Mouse (Mus musculus) cortical plate, adult 2 months (tissue): ENCODE measurements around the gene Snx12. TPM values are rescaled to one million over a fixed set of nuclear protein-coding genes. Genes with fewer than 3 reads are reported as not detected.

ENCODE experiments used
- H3K27ac ChIP-seq: fragments of 200-500 bp; 2 replicates; pipeline ENCODE4 v1.5.1; 2012; ENCODE audit warnings: low read length, control low read depth, inconsistent platforms; ENCODE audit not compliant: insufficient read depth
- H3K4me1 ChIP-seq: fragments of 200-500 bp; 2 replicates; pipeline ENCODE4 v1.6.1; 2011; ENCODE audit warnings: low read length; ENCODE audit not compliant: control insufficient read depth, insufficient read depth
- H3K4me3 ChIP-seq: fragments of 200-500 bp; 2 replicates; pipeline ENCODE4 v1.5.1; 2011; ENCODE audit warnings: mild to moderate bottlenecking, low read length, control low read depth; ENCODE audit not compliant: insufficient read depth
- CTCF ChIP-seq: fragments of 200-500 bp; IDR thresholded peaks from 2 replicates; pipeline ENCODE4 v1.5.1; 2011; ENCODE audit warnings: mild to moderate bottlenecking, control low read depth, low read length; ENCODE audit not compliant: insufficient read depth; ENCODE audit errors: extremely low read depth
- POLR2A ChIP-seq: fragments of 200-500 bp; IDR thresholded peaks from 2 replicates; pipeline ENCODE4 v1.6.1; 2011; ENCODE audit warnings: mild to moderate bottlenecking, low read length, control low read depth; ENCODE audit not compliant: insufficient read depth; ENCODE audit errors: extremely low read depth
- polyA plus RNA-seq: library from polyadenylated mRNA; depleted of rRNA; stranded (reverse); fragments of >200 nt; gene quantifications from 2 replicates; pipeline ENCODE4 v1.2.3, GENCODE M21; 2012; rRNA removed

Gene Snx12
- polyA plus RNA-seq, 1 experiment = 31.5 TPM

GRCm38 (mm10) chrX:101063503-101063902 lies 158.9 kb downstream of the Snx12 start:
- H3K4me1 ChIP-seq = no peaks in the 10 kb centered on the region
- no peak for TF ChIP-seq POLR2A
- no peak for TF ChIP-seq CTCF
- H3K27ac ChIP-seq = no peak overlapping the region
- no peak overlapping the region for H3K4me3 ChIP-seq

- no peak within 1 kb of the TSS for H3K27ac ChIP-seq
- no peak within 1 kb of the TSS for H3K4me3 ChIP-seq
- H3K4me1 ChIP-seq = no peaks in the 10 kb centered on the region
- TF ChIP-seq POLR2A = no peak
- no peak for TF ChIP-seq CTCF
These were observed 162.8 kb downstream of the Snx12 start, which contains the start of gene Tex11 for GRCm38 (mm10) chrX:101059541-101059940. Tex11 (minus strand) TSS chrX:101059667.

Other genes starting within 250 kb of the Snx12 start
- 0.08 and 0.17 TPM in 2 replicates for gene Tex11, start 162.9 kb downstream of the Snx12 start, polyA plus RNA-seq
- 8.6 and 9.3 TPM in 2 replicates for gene Slc7a3, start 136.5 kb downstream of the Snx12 start, polyA plus RNA-seq
- gene Foxo4, start 32.0 kb upstream of the Snx12 start, polyA plus RNA-seq = 11.9 and 12.3 TPM in 2 replicates
- not detected in 2 replicates for gene Gm614, start 41.4 kb upstream of the Snx12 start, polyA plus RNA-seq
- 2.4 TPM in 2 replicates for gene Il2rg, start 45.7 kb upstream of the Snx12 start, polyA plus RNA-seq
- not detected in 2 replicates for gene Gm20489, start 46.5 kb upstream of the Snx12 start, polyA plus RNA-seq
- gene Med12, start 51.5 kb upstream of the Snx12 start, polyA plus RNA-seq = 31.6 and 33.1 TPM in 2 replicates
- gene Nlgn3, start 76.6 kb upstream of the Snx12 start, polyA plus RNA-seq = 49.1 and 51.5 TPM in 2 replicates
- 24.2 and 34.6 TPM in 2 replicates for gene Gjb1, start 153.8 kb upstream of the Snx12 start, polyA plus RNA-seq
- 177 and 193 TPM in 2 replicates for gene Zmym3, start 198.3 kb upstream of the Snx12 start, polyA plus RNA-seq
- gene Nono, start 206.8 kb upstream of the Snx12 start, polyA plus RNA-seq = 112 and 117 TPM in 2 replicates
- gene Itgb1bp2, start 226.5 kb upstream of the Snx12 start, polyA plus RNA-seq = 1.8 and 1.9 TPM in 2 replicates